Mouse (Mus musculus): ENCODE measurements at regions not wholly inside any gene's neighbourhood (a gene's known extent, or its start where the extent isn't known, plus 50 kb on each side); places are given as distances from the start of the nearest gene placed in this dataset.

- Histone ChIP-seq H3K36me3 (ENCODE audit: control insufficient read depth in 1 of 2, insufficient read depth in 2 of 2, low read length in 2 of 2) (no peaks in the 10 kb centered on the region), H3K4me3 (ENCODE audit: control insufficient read depth in 1 of 2, insufficient read depth in 1 of 2, low read depth in 2 of 2, low read length in 2 of 2) (no peak overlapping the region), H3K27me3 (ENCODE audit: control insufficient read depth in 1 of 2, insufficient read depth in 2 of 2, low read length in 2 of 2) (no peaks in the 10 kb centered on the region), H3K27ac (ENCODE audit: control insufficient read depth, low read depth, low read length) (no peak overlapping the region), H3K4me1 (ENCODE audit: control insufficient read depth in 1 of 2, insufficient read depth in 2 of 2, low read length in 2 of 2) (no peaks in the 10 kb centered on the region), H3K9me3 (replicated peaks; ENCODE audit: insufficient read depth, low read length) (no peaks in the 10 kb centered on the region), H3K9ac (ENCODE audit: control insufficient read depth, low read depth, low read length, poor library complexity, severe bottlenecking) (no peak overlapping the region), H3K79me2 (ENCODE audit: control insufficient read depth, insufficient read depth, low read length, poor library complexity) (no peaks in the 10 kb centered on the region)
- no peak for DNase-seq (ENCODE audit: low read depth, low spot score)
- TF ChIP-seq MAFK (IDR thresholded peaks at IDR 0.05; ENCODE audit: borderline replicate concordance, low read depth, low read length) (no peak), TBP (IDR thresholded peaks at IDR 0.05; ENCODE audit: low read depth, low read length) (no peak), ELF1 (IDR thresholded peaks at IDR 0.05; ENCODE audit: low read depth, low read length) (no peak), CHD2 (IDR thresholded peaks at IDR 0.05; ENCODE audit: low read length) (no peak), TCF12 (IDR thresholded peaks at IDR 0.05; ENCODE audit: low read depth, low read length) (no peak), USF2 (IDR thresholded peaks at IDR 0.05; ENCODE audit: borderline replicate concordance in 1 of 2, insufficient read depth in 1 of 2, low read depth in 1 of 2, low read length in 2 of 2) (no peak), SIN3A (IDR thresholded peaks at IDR 0.05; ENCODE audit: low read length) (no peak), POLR2A (IDR thresholded peaks at IDR 0.05; ENCODE audit: control insufficient read depth in 1 of 2, insufficient read depth in 1 of 2, low read depth in 1 of 2, low read length in 2 of 2, poor library complexity in 1 of 2) (no peak), MXI1 (IDR thresholded peaks at IDR 0.05; ENCODE audit: low read depth, low read length) (no peak), HCFC1 (IDR thresholded peaks at IDR 0.05; ENCODE audit: low read depth, low read length) (no peak), CHD1 (IDR thresholded peaks at IDR 0.05; ENCODE audit: low read depth, low read length) (no peak), SMC3 (IDR thresholded peaks at IDR 0.05; ENCODE audit: low read depth, low read length) (no peak), E2F4 (IDR thresholded peaks at IDR 0.05; ENCODE audit: borderline replicate concordance, low read depth, low read length) (no peak), BHLHE40 (IDR thresholded peaks at IDR 0.05; ENCODE audit: borderline replicate concordance, low read depth, low read length) (no peak), RAD21 (IDR thresholded peaks at IDR 0.05; ENCODE audit: low read depth, low read length) (no peak)
Measured at GRCm38 (mm10) chr15:49899782-49900181, 3984.9 kb upstream of the Gm7489 start.

All from MEL (cell line).